Mouse (Mus musculus): Measurements from ENCODE around the gene Insc.

DNA sequence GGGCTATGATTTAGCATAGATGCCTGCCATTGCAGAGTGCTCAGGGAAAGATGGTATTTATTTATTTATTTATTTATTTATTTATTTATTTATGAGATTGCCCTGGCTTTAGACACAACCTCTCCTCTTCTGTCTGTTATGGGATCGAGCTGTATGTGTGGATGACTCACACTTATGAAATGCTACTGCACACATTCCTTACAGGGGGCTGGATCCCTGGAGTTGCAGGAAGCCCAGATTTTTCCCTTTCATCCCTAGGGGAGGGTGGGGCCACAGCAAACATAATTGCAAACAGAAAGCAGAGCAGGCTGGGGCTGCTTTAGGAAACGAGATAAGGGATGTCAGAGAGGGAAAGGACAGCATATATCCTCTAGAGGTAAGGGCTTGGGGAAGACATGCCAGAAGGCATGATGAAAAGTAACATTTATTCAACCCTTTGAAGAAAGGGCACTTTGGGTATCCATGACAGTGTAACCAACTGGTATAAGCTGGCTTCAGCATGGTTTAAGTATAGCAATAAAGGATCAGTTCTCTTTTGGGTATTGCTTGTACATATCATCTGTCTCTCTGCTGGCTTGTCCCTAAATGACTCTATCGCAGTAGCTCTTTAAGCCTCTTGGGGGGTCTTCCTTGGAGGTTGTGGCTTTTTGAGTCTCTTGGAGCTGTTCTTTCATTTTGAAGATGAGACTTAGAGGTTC, 130.0 kb downstream of the Insc start:
- no peak for TF ChIP-seq GATA1 (IDR thresholded peaks at IDR 0.05; ENCODE audit: low read length)
- TF ChIP-seq TAL1 (IDR thresholded peaks at IDR 0.05; ENCODE audit: low read length): no peak

Data from erythroblast, embryonic 14.5 days (primary cell).